Mouse (Mus musculus): ENCODE measurements around the gene H2-T24. TPM values are rescaled to one million over a fixed set of nuclear protein-coding genes. Genes with fewer than 3 reads are reported as not detected.

H2-T24 gene
- polyA plus RNA-seq, 1 experiment from 2014 or later: 4.2 TPM

DNA sequence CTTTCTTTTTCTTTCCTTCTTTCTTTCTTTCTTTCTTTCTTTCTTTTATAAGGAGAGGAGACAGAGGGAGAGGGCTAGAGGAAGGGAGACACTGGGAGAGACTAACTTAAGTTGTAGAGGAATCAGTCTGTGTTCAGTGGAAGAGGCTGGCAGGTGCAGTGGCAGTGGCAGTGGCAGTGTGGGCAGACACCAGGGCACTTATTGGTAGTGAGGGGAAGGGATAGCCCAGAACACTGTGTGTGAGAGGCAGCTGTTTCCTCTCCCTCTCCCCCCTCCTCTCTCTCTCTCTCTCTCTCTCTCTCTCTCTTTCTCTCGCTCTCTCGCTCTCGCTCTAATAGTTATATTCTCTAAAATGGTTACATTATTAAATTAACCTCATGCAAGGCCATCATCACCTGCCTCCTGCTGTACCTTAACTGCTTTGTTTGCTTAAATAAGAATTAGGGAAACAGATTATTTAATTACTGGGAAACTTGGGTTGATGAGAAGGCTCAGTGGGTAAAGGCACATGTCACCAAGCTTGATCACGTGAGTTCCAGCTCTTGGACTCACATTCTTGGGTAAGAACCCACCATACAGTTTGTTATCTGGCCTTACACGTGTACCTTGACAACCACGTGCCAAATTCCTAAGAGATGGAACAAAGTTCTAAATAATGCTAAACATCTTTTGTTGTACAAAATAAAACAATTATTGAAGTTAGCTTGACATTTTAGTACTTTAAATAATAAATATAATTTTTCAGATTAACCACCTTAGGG lies 21.6 kb downstream of the H2-T24 start:
- H3K4me2 ChIP-seq: peak overlapping the region; percentile 10; the same call in 1 of the 2 replicates
- H3K4me3 ChIP-seq (replicated peaks): no peak overlapping the region
- no peak overlapping the region for H3K27ac ChIP-seq
- H3K4me1 ChIP-seq: 0 out of 2 replicates have a peak, but pooled peaks cover 3% of the 10 kb centered on the region
- H3K36me3 ChIP-seq: no peaks in the 10 kb centered on the region
- ATAC-seq (ENCODE audit: insufficient read depth, low FRiP score, low read depth): no peak
- no peaks in the 10 kb centered on the region for H3K9me3 ChIP-seq
- 81% methylated on average over 6 of the region's 6 CpGs for WGBS
- H3K27me3 ChIP-seq (replicated peaks): no peaks in the 10 kb centered on the region
- no peak overlapping the region for H3K9ac ChIP-seq

DNA sequence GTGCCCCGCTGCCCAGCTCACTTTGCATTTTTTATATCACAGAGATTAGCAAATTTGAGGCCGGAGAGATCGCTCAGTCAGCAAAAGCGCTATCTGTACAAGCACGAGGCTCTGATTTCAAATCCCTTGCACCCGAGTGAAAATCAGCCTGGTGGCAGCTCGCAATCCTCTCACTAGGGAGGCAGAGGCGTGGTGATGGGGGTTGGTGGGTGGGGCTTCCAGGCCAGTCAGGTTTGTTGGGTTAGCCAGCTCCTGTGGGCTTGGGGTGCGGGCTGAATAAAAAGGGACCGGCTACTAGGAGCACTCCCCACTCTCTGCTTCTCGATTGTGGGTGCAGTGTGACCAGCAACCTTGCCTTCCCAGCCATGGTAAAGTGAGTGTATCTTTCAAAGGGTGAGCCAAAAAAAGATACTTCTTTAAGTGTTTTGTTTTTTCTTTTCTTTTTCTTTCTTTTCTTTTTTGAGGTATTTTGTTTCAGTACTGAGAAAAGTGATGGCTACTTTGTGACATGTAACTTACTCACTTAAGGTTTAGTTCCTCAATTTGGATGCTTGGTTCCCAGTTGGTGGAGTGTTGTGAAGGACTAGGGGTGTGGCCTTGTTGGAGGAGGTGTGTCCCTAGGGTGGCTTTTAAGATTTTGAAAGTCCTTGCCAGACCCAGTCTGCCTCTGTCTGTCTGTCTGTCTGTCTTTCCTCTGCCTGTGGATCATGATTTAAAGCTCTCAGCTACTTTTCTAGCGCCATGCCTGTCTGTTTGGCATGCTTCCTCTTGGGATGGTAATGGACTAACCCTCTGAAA lies 22.4 kb downstream of the H2-T24 start:
- Histone ChIP-seq H3K4me1 (0 out of 2 replicates have a peak, but pooled peaks cover 3% of the 10 kb centered on the region), H3K4me3 (replicated peaks) (no peak overlapping the region), H3K4me2 (peak overlapping the region; percentile 16), H3K27me3 (replicated peaks) (no peaks in the 10 kb centered on the region), H3K9ac (no peak overlapping the region), H3K27ac (no peak overlapping the region), H3K9me3 (no peaks in the 10 kb centered on the region), H3K36me3 (no peaks in the 10 kb centered on the region)
- 51% methylated on average over 12 of the region's 12 CpGs for WGBS
- no peak for ATAC-seq (ENCODE audit: insufficient read depth, low FRiP score, low read depth)

DNA sequence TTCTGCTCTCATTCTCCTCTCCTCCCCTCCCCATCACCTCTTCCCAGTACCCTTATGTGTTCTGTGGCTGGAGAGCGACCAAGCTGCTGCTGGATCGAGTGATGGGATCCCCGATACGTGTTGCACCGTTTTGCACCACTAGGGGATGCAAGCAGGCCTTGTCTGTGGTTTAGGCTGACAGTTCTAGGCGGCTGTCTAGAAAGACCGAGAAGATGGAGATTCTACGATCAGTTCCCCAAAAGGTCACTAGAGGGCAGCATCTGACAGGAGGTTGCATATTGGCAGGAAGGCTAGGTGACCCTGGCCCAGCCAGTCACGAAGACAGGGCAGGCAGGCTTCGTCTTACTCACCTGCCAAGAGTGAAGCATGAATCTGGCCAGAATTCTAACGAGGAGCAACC lies 23.4 kb downstream of the H2-T24 start:
- 4% methylated on average over 11 of the region's 11 CpGs for WGBS
- H3K4me2 ChIP-seq: no peak overlapping the region
- no peak overlapping the region for H3K4me3 ChIP-seq (replicated peaks)
- no peaks in the 10 kb centered on the region for H3K36me3 ChIP-seq
- H3K9me3 ChIP-seq: no peaks in the 10 kb centered on the region
- no peak overlapping the region for H3K27ac ChIP-seq
- peak; percentile 48 for ATAC-seq (ENCODE audit: insufficient read depth, low FRiP score, low read depth)
- 0 out of 2 replicates have a peak, but pooled peaks cover 4% of the 10 kb centered on the region for H3K4me1 ChIP-seq
- H3K9ac ChIP-seq: no peak overlapping the region
- H3K27me3 ChIP-seq (replicated peaks): no peaks in the 10 kb centered on the region

DNA sequence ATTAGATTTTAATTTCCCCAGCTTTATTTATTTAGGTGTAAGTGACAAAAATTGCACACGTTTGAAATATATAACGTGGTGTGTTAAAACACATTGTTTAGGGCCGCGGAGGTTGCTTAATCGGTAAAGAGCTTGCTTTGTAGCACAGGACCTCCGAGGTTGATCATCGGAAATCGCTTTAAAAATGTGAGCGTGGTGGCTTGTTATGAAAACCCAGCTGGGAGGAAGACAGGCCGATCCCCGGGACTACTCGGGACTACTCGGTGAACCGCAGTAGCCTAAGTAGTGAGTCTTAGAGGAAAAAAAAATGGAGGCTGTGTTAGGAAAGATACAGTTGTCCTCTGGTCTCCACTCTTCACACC lies 25.5 kb downstream of the H2-T24 start:
- H3K9me3 ChIP-seq: no peaks in the 10 kb centered on the region
- peak overlapping the region; percentile 29; the same call in 1 of the 2 replicates for H3K9ac ChIP-seq
- ATAC-seq (ENCODE audit: insufficient read depth, low FRiP score, low read depth): no peak
- no peaks in the 10 kb centered on the region for H3K36me3 ChIP-seq
- peak overlapping the region; percentile 60 for H3K4me3 ChIP-seq (replicated peaks)
- peaks cover 9% of the 10 kb centered on the region; the same call in 1 of the 2 replicates for H3K4me1 ChIP-seq
- H3K27ac ChIP-seq: peak overlapping the region; percentile 77
- 3% methylated on average over 14 of the region's 14 CpGs for WGBS
- no peaks in the 10 kb centered on the region for H3K27me3 ChIP-seq (replicated peaks)
- peak overlapping the region; percentile 57 for H3K4me2 ChIP-seq

DNA sequence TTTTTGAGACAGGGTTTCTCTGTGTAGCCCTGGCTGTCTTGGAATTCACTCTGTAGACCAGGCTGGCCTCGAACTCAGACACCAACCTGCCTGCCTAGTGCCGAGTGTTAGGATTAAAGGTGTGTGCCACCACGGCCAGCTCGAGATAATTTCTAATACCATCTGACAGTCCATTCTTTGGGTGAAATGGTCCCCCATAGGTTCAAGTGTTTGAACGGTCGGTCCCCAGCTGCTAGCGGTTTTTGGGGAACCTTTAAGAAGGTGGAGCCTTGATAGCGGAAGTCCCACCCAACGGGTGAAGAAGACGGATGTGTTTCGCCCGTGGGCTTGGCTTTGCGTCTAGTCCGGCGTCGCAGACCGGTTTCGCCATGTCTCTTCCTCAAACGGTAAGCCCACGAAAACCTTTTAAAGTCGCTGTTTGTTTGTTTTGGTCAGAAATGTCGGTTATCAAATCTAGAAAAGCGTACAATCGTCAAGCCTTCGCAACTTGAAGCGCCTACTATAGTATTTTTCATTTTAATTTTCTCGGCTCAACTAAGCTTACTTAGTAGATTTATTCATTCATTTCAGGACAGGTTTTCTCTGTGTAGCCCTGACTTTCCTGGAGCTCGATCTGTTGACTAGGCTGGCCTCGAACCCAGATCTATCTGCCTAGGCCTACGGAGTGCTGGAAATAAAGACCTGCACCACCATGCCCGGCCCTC lies 26.0 kb downstream of the H2-T24 start:
- H3K27me3 ChIP-seq (replicated peaks): no peaks in the 10 kb centered on the region
- peak overlapping the region; percentile 29; the same call in 1 of the 2 replicates for H3K9ac ChIP-seq
- H3K4me3 ChIP-seq (replicated peaks): peak overlapping the region; percentile 60
- peak; percentile 56 for ATAC-seq (ENCODE audit: insufficient read depth, low FRiP score, low read depth)
- H3K9me3 ChIP-seq: no peaks in the 10 kb centered on the region
- H3K4me2 ChIP-seq: peak overlapping the region; percentile 57
- peak overlapping the region; percentile 77 for H3K27ac ChIP-seq
- H3K4me1 ChIP-seq: peaks cover 9% of the 10 kb centered on the region; the same call in 1 of the 2 replicates
- H3K36me3 ChIP-seq: no peaks in the 10 kb centered on the region
- WGBS: 3% methylated on average over 31 of the region's 31 CpGs

DNA sequence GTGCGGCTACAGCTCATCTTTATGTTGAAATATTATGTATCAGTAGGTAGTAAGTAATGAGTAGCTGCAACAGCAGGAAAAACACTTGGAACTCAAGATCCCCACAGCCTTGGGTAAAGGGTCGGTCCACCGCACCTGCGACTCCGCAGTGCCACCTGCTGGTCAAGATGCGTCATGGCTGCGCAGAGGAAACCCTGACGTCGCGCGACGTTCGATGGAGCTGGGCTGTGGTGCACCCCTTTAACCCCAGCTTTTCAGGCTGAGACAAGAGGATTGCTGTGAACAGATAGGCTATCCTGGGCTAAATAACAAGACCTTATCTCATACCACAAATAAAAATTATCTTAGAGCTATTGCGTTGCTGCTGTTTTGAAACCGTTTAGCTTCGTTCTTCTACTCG lies 26.7 kb downstream of the H2-T24 start:
- Histone ChIP-seq H3K4me1 (peaks cover 9% of the 10 kb centered on the region; the same call in 1 of the 2 replicates), H3K27me3 (replicated peaks) (no peaks in the 10 kb centered on the region), H3K9me3 (no peaks in the 10 kb centered on the region), H3K4me3 (replicated peaks) (peak overlapping the region; percentile 60), H3K36me3 (no peaks in the 10 kb centered on the region), H3K27ac (peak overlapping the region; percentile 11; the same call in 1 of the 2 replicates), H3K4me2 (peak overlapping the region; percentile 57), H3K9ac (no peak overlapping the region)
- ATAC-seq (ENCODE audit: insufficient read depth, low FRiP score, low read depth): peak; percentile 67
- WGBS: 7% methylated on average over 17 of the region's 17 CpGs

DNA sequence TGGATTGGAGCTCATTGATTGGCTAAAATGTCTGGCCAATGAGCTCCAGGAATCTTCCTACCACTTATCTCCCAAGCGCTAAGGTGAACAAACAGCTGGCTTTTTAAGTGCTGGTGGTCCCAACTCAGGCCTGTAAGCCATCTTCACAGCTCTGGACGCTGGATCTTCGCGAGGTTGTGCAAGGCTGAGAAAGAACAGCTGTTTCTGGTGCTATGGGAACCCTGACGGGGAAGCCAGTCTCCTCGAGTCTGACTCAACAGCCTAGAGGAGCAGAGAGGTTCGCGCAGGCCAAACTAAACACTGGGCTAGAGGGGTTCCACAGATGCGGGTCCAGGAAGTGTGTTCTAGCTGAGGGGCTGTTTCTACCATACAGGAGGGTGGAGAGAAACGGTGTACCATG lies 28.6 kb downstream of the H2-T24 start:
- H3K4me2 ChIP-seq: 0 out of 2 replicates have a peak overlapping the region, but pooled peaks have one; percentile 12

DNA sequence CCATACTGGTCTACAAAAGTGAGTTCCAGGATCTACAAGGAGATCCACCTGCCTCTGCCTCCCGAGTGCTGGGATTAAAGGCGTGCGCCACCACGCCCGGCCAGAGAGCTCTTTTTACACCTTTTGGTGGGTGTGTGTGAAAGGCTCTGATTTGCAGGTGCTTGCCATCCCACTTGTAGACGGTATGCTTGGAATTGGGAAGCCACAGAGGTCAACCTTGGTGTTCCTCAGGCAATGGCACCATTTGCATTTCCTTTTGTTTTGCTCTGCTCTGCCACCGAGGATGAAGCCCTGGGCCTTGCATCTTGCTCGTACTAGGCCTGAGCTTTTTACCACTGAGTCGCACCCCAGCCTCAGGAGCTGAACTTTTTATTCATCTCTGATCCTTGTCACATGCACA lies 38.6 kb downstream of the H2-T24 start:
- Histone ChIP-seq H3K4me2 (0 out of 2 replicates have a peak overlapping the region, but pooled peaks have one; percentile 87), H3K27me3 (replicated peaks) (no peaks in the 10 kb centered on the region), H3K36me3 (peaks cover 18% of the 10 kb centered on the region; the same call in 1 of the 2 replicates), H3K9me3 (no peaks in the 10 kb centered on the region), H3K9ac (no peak overlapping the region), H3K27ac (no peak overlapping the region), H3K4me1 (peaks cover 24% of the 10 kb centered on the region), H3K4me3 (replicated peaks) (no peak overlapping the region)
- no peak for ATAC-seq (ENCODE audit: insufficient read depth, low FRiP score, low read depth)
- 93% methylated on average over 9 of the region's 9 CpGs for WGBS

More for the DNA sequence above, 28.6 kb downstream of the H2-T24 start:
- Histone ChIP-seq H3K4me1 (peaks cover 9% of the 10 kb centered on the region; the same call in 1 of the 2 replicates), H3K4me3 (replicated peaks) (no peak overlapping the region), H3K27ac (peak overlapping the region; percentile 42), H3K27me3 (replicated peaks) (no peaks in the 10 kb centered on the region), H3K36me3 (peaks cover 12% of the 10 kb centered on the region; the same call in 1 of the 2 replicates), H3K9me3 (no peaks in the 10 kb centered on the region), H3K9ac (no peak overlapping the region)
- 0 out of 2 replicates have a peak, but pooled peaks have one; percentile 12 for ATAC-seq (ENCODE audit: insufficient read depth, low FRiP score, low read depth)
- WGBS: 18% methylated on average over 10 of the region's 10 CpGs

DNA sequence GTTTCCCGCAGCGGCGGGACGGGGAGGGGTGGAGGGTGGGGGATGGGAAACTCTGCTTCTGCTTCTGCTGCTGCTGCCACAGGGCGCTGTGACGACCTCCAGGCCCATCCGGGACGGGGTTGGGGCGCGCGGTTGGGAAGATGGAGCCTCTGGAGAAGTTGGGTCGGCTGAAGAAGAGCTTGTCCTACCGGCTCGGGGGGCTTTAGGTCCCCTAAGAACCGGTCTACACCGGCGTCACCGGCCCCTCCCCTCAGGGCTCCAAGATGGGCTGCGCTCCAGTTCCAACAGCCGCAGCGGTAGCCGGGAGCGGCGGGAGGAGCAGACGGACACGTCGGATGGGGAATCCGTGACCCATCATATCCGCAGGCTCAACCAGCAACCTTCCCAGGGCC lies 40.0 kb downstream of the H2-T24 start:
- peak; percentile 15; the same call in 1 of the 2 replicates for ATAC-seq (ENCODE audit: insufficient read depth, low FRiP score, low read depth)
- Histone ChIP-seq H3K9me3 (no peaks in the 10 kb centered on the region), H3K4me2 (peak overlapping the region; percentile 87), H3K4me3 (replicated peaks) (peak overlapping the region; percentile 97), H3K9ac (peak overlapping the region; percentile 90), H3K27ac (peak overlapping the region; percentile 97), H3K36me3 (peaks cover 18% of the 10 kb centered on the region; the same call in 1 of the 2 replicates), H3K27me3 (replicated peaks) (no peaks in the 10 kb centered on the region), H3K4me1 (peaks cover 24% of the 10 kb centered on the region)
- under 1% methylated on average over 29 of the region's 29 CpGs for WGBS

DNA sequence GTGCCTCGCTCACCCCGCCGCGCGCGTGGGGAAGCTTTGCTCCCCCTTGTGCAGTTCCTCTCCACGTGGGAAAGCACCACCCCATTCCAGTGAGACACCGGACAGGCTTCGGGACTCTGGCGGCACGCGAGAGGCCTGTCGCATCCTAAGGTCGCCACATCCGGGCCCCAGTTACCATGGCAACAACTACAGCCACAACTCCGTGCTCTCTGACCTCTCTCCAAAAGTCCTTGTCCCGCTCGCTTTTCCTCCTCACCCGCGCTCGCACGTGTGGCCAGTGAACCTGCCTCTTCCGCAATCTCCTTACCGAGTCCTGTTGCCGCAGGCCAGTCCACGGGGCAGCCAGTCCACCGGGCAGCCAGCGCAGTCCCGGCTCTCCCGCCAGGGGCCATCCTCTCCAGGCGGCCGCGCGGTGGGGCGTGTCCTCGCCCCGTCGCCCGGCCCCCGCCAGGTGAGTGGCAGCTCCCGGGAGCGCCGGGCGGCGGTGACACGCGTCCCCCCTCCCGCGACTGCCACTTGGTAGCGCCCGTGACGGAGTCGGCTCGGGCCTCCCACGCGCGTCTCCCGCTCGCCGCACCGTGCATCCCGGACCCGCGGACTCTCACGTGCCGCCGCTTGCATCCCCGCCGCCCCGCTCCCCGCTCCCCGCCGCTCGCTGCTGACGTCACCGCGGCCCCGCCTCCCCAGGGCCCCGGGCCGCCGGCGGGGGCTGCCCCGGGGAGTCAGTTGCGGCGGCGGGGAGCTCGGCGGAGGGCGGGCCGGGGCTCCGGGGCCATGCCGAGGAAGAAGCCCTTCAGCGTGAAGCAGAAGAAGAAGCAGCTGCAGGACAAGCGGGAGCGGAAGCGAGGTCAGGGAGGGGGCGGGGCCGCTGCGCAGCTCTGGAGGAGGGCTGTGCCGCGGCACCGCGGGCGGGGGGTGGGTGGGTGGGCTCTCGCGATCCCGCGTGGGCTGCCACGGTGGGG lies 40.7 kb downstream of the H2-T24 start, which contains the start of the genes Gnl1 and Prr3:
Gnl1 (plus strand) TSS at position 451 of the 962 bp plus-strand sequence.
Prr3 (minus strand) TSS at position 836 of the 962 bp plus-strand sequence.
- Histone ChIP-seq H3K4me1 (peaks cover 24% of the 10 kb centered on the region), H3K36me3 (peaks cover 21% of the 10 kb centered on the region; the same call in 1 of the 2 replicates), H3K9ac (peak within 1 kb of the TSS; percentile 90), H3K4me3 (replicated peaks) (peak within 1 kb of the TSS; percentile 97), H3K27ac (peak within 1 kb of the TSS; percentile 97), H3K27me3 (replicated peaks) (no peaks in the 10 kb centered on the region), H3K4me2 (peak within 1 kb of the TSS; percentile 87), H3K9me3 (no peaks in the 10 kb centered on the region)
- ATAC-seq (ENCODE audit: insufficient read depth, low FRiP score, low read depth): peak; percentile 89
- WGBS: 0% methylated on average over 105 of the region's 109 CpGs

Measured in stomach, embryonic 15.5 days (tissue).